Mouse (Mus musculus) kidney, adult 8-10 months (tissue): Measurements from ENCODE around the gene Col8a1.
A peak's percentile ranks its signal among the peaks of the same experiment; 100 is the strongest.

Experiments used
- DNase-seq, 2 experiments: peaks; one replicate each; pipeline ENCODE4 v3.0.0; 2022

The Col8a1 gene

GRCm38 (mm10) chr16:57669348-57669747 lies 85.2 kb downstream of the Col8a1 start:
- DNase-seq: peak; percentile 24 to 37

GRCm38 (mm10) chr16:57662661-57663060 lies 91.9 kb downstream of the Col8a1 start:
- peak; percentile 6 to 23 for DNase-seq

GRCm38 (mm10) chr16:57649888-57650287 lies 104.6 kb downstream of the Col8a1 start:
- DNase-seq: peak; percentile 41 to 78

GRCm38 (mm10) chr16:57641346-57641885 lies 113.1 kb downstream of the Col8a1 start:
- DNase-seq: no peak

- no peak for DNase-seq
These were observed 119.8 kb downstream of the Col8a1 start for GRCm38 (mm10) chr16:57634766-57635165.

- peak; percentile 45 to 81 for DNase-seq
These were observed 120.3 kb downstream of the Col8a1 start for GRCm38 (mm10) chr16:57634191-57634590.

DNA sequence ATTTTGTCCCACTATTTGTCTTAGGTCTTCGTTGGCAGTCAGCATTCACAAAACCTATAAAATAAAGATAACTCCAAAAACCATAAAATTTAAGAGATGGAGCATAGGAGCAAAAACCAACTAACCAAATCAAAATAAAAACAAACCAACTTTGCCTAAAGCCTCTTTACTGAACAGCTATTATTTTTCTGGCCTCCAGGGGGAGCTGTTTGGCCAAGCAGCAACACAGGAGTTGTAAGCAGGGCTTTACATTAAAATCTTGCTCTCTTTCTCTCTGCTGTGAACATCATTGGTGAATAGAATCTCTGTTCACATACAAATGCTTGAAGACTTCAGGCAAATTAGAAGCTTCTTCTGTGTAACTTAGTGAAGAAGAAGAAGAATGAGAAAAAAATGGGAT lies 142.8 kb downstream of the Col8a1 start:
- DNase-seq: peak in 1 of 2 experiments; percentile 25

- peak; percentile 64 to 78 for DNase-seq
These were observed 147.9 kb downstream of the Col8a1 start, which contains the start of gene Cmss1 for GRCm38 (mm10) chr16:57606444-57607227. Gene Cmss1 (minus strand): TSS chr16:57606864.

DNA sequence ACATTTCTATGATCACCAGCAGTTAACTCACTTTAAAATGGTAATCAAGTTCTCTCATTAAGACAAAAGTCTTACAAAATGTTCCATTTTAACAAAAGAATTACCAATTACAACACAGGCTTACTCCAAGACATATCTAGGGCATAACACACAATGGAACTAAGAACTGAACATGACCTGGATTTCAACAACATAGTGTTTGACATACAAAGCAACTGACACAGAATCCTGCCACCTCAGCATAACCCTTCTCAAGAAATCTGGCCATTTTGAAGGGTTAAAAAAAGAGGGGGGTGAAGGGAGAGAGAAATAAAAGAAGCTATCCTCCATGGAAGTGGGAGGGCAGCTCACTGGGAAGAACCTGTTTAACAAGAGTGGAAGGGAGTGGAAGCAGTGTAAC lies 153.5 kb downstream of the Col8a1 start:
- DNase-seq: no peak

- DNase-seq: no peak
These were observed 157.1 kb downstream of the Col8a1 start for GRCm38 (mm10) chr16:57597295-57597957.

GRCm38 (mm10) chr16:57593422-57594157 lies 160.9 kb downstream of the Col8a1 start:
- peak; percentile 22 to 33 for DNase-seq

DNA sequence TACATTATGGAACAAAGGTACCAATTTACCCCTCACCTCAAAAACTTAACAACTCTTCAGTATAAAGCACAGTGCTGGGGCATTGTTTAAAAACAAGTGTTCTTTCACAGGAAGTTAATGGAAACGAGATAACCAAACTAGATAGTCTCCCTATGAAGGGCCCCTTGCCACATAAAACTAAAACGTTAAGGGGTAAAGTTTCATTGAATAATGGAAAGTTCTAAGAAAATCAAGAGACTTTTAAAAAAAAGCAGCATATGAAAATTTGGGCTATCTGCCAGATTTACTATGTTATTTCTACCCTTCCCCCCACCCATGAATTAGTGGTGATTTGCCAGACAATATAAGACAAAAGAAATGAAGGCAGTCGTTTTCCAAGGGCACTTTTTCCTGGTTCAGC lies 169.3 kb downstream of the Col8a1 start:
- no peak for DNase-seq

DNA sequence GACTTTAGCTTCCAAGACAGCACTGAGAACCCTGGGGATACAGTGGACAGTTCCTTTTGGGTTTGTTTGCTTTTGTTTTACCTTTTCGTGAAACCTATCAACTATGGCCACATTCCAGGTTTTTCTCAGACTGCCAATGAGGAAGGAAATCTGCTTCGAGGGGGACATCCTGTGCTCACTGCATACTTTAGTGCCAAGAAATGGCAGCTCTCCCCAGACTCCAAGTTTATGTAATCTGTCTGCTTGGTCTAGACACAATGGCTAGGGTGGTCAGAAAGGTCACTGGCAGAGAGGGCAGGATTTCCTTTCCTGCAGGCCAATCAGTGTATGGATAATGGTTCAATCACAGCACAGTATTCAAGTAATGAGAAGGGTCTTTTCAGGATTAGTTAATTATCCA lies 172.5 kb downstream of the Col8a1 start:
- peak; percentile 25 to 61 for DNase-seq

DNA sequence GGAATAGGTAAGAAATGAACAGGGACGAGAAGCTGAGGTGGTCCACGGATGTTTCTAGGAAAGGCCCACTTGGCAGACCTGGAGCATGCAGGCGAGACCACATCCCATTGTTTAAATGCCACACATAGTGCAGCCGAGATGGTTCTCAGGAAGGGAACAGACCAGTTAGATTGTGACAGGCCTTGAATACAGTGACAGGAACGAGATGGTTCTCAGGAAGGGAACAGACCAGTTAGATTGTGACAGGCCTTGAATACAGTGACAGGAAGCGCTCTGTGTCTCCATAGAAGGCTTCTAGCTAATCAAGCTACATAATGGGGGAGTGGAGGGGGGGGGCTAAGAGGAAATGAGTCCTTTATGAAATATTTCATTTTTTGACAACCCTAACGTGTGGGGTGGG lies 174.5 kb downstream of the Col8a1 start:
- no peak for DNase-seq

- DNase-seq: no peak
These were observed 177.0 kb downstream of the Col8a1 start for GRCm38 (mm10) chr16:57577519-57577918.

DNA sequence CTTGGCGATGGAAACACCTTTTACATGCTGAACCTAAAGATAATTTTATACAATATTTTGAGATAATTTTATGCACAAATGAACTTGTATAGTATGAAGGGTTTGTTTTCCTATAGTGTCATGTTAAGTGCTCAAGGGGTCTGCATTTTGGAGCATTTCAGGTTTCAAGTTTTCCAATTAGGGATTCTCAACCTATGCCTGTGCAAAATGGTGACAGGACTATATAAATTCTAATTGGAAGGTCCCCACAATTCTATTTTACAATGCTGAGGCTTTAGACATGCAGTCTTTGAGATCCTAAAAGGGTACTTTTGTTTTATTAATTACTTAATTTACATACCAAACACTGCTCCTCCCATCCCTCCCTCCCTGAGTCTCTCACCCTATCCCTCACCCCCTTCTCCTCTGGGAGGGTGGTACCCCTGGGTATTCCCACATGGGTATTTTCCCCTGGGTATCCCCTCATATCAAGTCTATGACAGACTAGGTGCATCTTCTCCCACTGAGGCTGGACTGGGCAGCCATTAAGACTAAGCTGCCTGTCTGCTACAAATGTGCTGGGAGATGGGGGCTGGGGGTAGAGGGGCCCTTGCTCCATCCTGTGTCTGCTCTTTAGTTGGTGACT lies 178.7 kb downstream of the Col8a1 start:
- DNase-seq: no peak
